Mouse (Mus musculus): ENCODE results near the gene Arcn1. TPM values are rescaled to one million over a fixed set of nuclear protein-coding genes. Genes with fewer than 3 reads are reported as not detected.

The Arcn1 gene
- polyA plus RNA-seq, 1 experiment from 2014 or later, result 223 TPM

GRCm38 (mm10) chr9:44715705-44716362 is 51.8 kb downstream of the Arcn1 start:
- Histone ChIP-seq H3K9me3 (replicated peaks; ENCODE audit: control insufficient read depth, low read length) (no peaks in the 10 kb centered on the region), H3K27me3 (ENCODE audit: control insufficient read depth, insufficient read depth, low read length) (no peaks in the 10 kb centered on the region), H3K4me2 (ENCODE audit: low read depth, low read length) (no peak overlapping the region), H3K9ac (replicated peaks; ENCODE audit: low read length) (no peak overlapping the region), H3K36me3 (replicated peaks; ENCODE audit: control insufficient read depth, insufficient read depth, low read depth, low read length) (peaks cover 5% of the 10 kb centered on the region), H3K27ac (replicated peaks; ENCODE audit: low read depth, low read length) (no peak overlapping the region), H3K4me3 (ENCODE audit: low read depth, low read length) (no peak overlapping the region), H3K4me1 (ENCODE audit: control insufficient read depth, insufficient read depth, low read length) (peaks cover 6% of the 10 kb centered on the region; the same call in 1 of the 2 replicates)
- DNase-seq (ENCODE audit: low spot score) (no peak), ATAC-seq (replicated peaks; ENCODE audit: insufficient number of reproducible peaks, low FRiP score, low TSS enrichment, low read depth) (no peak; the same call in 1 of the 2 replicates)
- WGBS, result 92% methylated on average over 29 of the region's 29 CpGs

- Histone ChIP-seq H3K4me2 (ENCODE audit: low read depth, low read length) (no peak overlapping the region), H3K9me3 (replicated peaks; ENCODE audit: control insufficient read depth, low read length) (no peaks in the 10 kb centered on the region), H3K27me3 (ENCODE audit: control insufficient read depth, insufficient read depth, low read length) (no peaks in the 10 kb centered on the region), H3K9ac (replicated peaks; ENCODE audit: low read length) (no peak overlapping the region), H3K4me1 (ENCODE audit: control insufficient read depth, insufficient read depth, low read length) (peaks cover 2% of the 10 kb centered on the region; the same call in 1 of the 2 replicates), H3K36me3 (replicated peaks; ENCODE audit: control insufficient read depth, insufficient read depth, low read depth, low read length) (peaks cover 5% of the 10 kb centered on the region), H3K4me3 (ENCODE audit: low read depth, low read length) (no peak overlapping the region), H3K27ac (replicated peaks; ENCODE audit: low read depth, low read length) (no peak overlapping the region)
- WGBS, result 88% methylated on average over 17 of the region's 17 CpGs
- ATAC-seq (replicated peaks; ENCODE audit: insufficient number of reproducible peaks, low FRiP score, low TSS enrichment, low read depth) (no peak), DNase-seq (ENCODE audit: low spot score) (no peak)
Observed at GRCm38 (mm10) chr9:44715109-44715508, 52.5 kb downstream of the Arcn1 start.

- H3K36me3 ChIP-seq (replicated peaks; ENCODE audit: control insufficient read depth, insufficient read depth, low read depth, low read length), result peaks cover 5% of the 10 kb centered on the region
- no peak for ATAC-seq (replicated peaks; ENCODE audit: insufficient number of reproducible peaks, low FRiP score, low TSS enrichment, low read depth)
Observed at GRCm38 (mm10) chr9:44713574-44713973, 54.1 kb downstream of the Arcn1 start.

GRCm38 (mm10) chr9:44713080-44713479 is 54.6 kb downstream of the Arcn1 start:
- ATAC-seq (replicated peaks; ENCODE audit: insufficient number of reproducible peaks, low FRiP score, low TSS enrichment, low read depth) (no peak), DNase-seq (ENCODE audit: low spot score) (no peak)
- Histone ChIP-seq H3K9ac (replicated peaks; ENCODE audit: low read length) (no peak overlapping the region), H3K9me3 (replicated peaks; ENCODE audit: control insufficient read depth, low read length) (no peaks in the 10 kb centered on the region), H3K4me3 (ENCODE audit: low read depth, low read length) (no peak overlapping the region), H3K36me3 (replicated peaks; ENCODE audit: control insufficient read depth, insufficient read depth, low read depth, low read length) (peaks cover 5% of the 10 kb centered on the region), H3K4me1 (ENCODE audit: control insufficient read depth, insufficient read depth, low read length) (peaks cover 5% of the 10 kb centered on the region; the same call in 1 of the 2 replicates), H3K4me2 (ENCODE audit: low read depth, low read length) (no peak overlapping the region), H3K27me3 (ENCODE audit: control insufficient read depth, insufficient read depth, low read length) (no peaks in the 10 kb centered on the region), H3K27ac (replicated peaks; ENCODE audit: low read depth, low read length) (no peak overlapping the region)
- WGBS, result 83% methylated on average over 6 of the region's 6 CpGs

More at GRCm38 (mm10) chr9:44713574-44713973, 54.1 kb downstream of the Arcn1 start:
- H3K4me1 ChIP-seq (ENCODE audit: control insufficient read depth, insufficient read depth, low read length), result peaks cover 3% of the 10 kb centered on the region; the same call in 1 of the 2 replicates
- H3K27me3 ChIP-seq (ENCODE audit: control insufficient read depth, insufficient read depth, low read length), result no peaks in the 10 kb centered on the region
- no peak overlapping the region for H3K9ac ChIP-seq (replicated peaks; ENCODE audit: low read length)
- no peak overlapping the region for H3K27ac ChIP-seq (replicated peaks; ENCODE audit: low read depth, low read length)
- 69% methylated on average over 2 of the region's 2 CpGs for WGBS
- H3K4me3 ChIP-seq (ENCODE audit: low read depth, low read length), result no peak overlapping the region
- no peaks in the 10 kb centered on the region for H3K9me3 ChIP-seq (replicated peaks; ENCODE audit: control insufficient read depth, low read length)
- no peak overlapping the region for H3K4me2 ChIP-seq (ENCODE audit: low read depth, low read length)
- DNase-seq (ENCODE audit: low spot score), result no peak

GRCm38 (mm10) chr9:44711602-44712001 is 56.0 kb downstream of the Arcn1 start:
- no peaks in the 10 kb centered on the region for H3K27me3 ChIP-seq (ENCODE audit: control insufficient read depth, insufficient read depth, low read length)
- no peak overlapping the region for H3K4me2 ChIP-seq (ENCODE audit: low read depth, low read length)
- H3K9ac ChIP-seq (replicated peaks; ENCODE audit: low read length), result no peak overlapping the region
- no peaks in the 10 kb centered on the region for H3K9me3 ChIP-seq (replicated peaks; ENCODE audit: control insufficient read depth, low read length)
- peaks cover 2% of the 10 kb centered on the region for H3K36me3 ChIP-seq (replicated peaks; ENCODE audit: control insufficient read depth, insufficient read depth, low read depth, low read length)
- H3K4me3 ChIP-seq (ENCODE audit: low read depth, low read length), result no peak overlapping the region
- H3K27ac ChIP-seq (replicated peaks; ENCODE audit: low read depth, low read length), result no peak overlapping the region
- 68% methylated on average over 17 of the region's 17 CpGs for WGBS
- ATAC-seq (replicated peaks; ENCODE audit: insufficient number of reproducible peaks, low FRiP score, low TSS enrichment, low read depth), result no peak
- no peak for DNase-seq (ENCODE audit: low spot score)
- H3K4me1 ChIP-seq (ENCODE audit: control insufficient read depth, insufficient read depth, low read length), result peaks cover 11% of the 10 kb centered on the region; the same call in 1 of the 2 replicates

- Histone ChIP-seq H3K36me3 (replicated peaks; ENCODE audit: control insufficient read depth, insufficient read depth, low read depth, low read length) (no peaks in the 10 kb centered on the region; the same call in none of the 2 replicates), H3K9ac (replicated peaks; ENCODE audit: low read length) (no peak overlapping the region), H3K27ac (replicated peaks; ENCODE audit: low read depth, low read length) (no peak overlapping the region), H3K4me2 (ENCODE audit: low read depth, low read length) (no peak overlapping the region), H3K27me3 (ENCODE audit: control insufficient read depth, insufficient read depth, low read length) (no peaks in the 10 kb centered on the region), H3K4me1 (ENCODE audit: control insufficient read depth, insufficient read depth, low read length) (peaks cover 11% of the 10 kb centered on the region; the same call in 1 of the 2 replicates), H3K4me3 (ENCODE audit: low read depth, low read length) (no peak overlapping the region), H3K9me3 (replicated peaks; ENCODE audit: control insufficient read depth, low read length) (no peaks in the 10 kb centered on the region)
- DNase-seq (ENCODE audit: low spot score), result no peak
- ATAC-seq (replicated peaks; ENCODE audit: insufficient number of reproducible peaks, low FRiP score, low TSS enrichment, low read depth), result no peak
- WGBS, result 93% methylated on average over 5 of the region's 5 CpGs
Observed at GRCm38 (mm10) chr9:44710213-44710612, 57.4 kb downstream of the Arcn1 start.

- no peak overlapping the region for H3K27ac ChIP-seq (replicated peaks; ENCODE audit: low read depth, low read length)
- 51% methylated on average over 2 of the region's 2 CpGs for WGBS
Observed at GRCm38 (mm10) chr9:44709600-44709999, 58.0 kb downstream of the Arcn1 start.

GRCm38 (mm10) chr9:44708925-44709324 is 58.7 kb downstream of the Arcn1 start:
- Histone ChIP-seq H3K9ac (replicated peaks; ENCODE audit: low read length) (peak overlapping the region; percentile 48), H3K4me2 (ENCODE audit: low read depth, low read length) (peak overlapping the region; percentile 73), H3K27ac (replicated peaks; ENCODE audit: low read depth, low read length) (peak overlapping the region; percentile 43), H3K36me3 (replicated peaks; ENCODE audit: control insufficient read depth, insufficient read depth, low read depth, low read length) (no peaks in the 10 kb centered on the region; the same call in none of the 2 replicates), H3K4me1 (ENCODE audit: control insufficient read depth, insufficient read depth, low read length) (peaks cover 11% of the 10 kb centered on the region; the same call in 1 of the 2 replicates), H3K4me3 (ENCODE audit: low read depth, low read length) (peak overlapping the region; percentile 29), H3K27me3 (ENCODE audit: control insufficient read depth, insufficient read depth, low read length) (no peaks in the 10 kb centered on the region), H3K9me3 (replicated peaks; ENCODE audit: control insufficient read depth, low read length) (no peaks in the 10 kb centered on the region)
- peak; percentile 10; the same call in 1 of the 2 replicates for ATAC-seq (replicated peaks; ENCODE audit: insufficient number of reproducible peaks, low FRiP score, low TSS enrichment, low read depth)
- peak; percentile 39 for DNase-seq (ENCODE audit: low spot score)
- 22% methylated on average over 6 of the region's 6 CpGs for WGBS

More at GRCm38 (mm10) chr9:44709600-44709999, 58.0 kb downstream of the Arcn1 start:
- Histone ChIP-seq H3K36me3 (replicated peaks; ENCODE audit: control insufficient read depth, insufficient read depth, low read depth, low read length) (no peaks in the 10 kb centered on the region; the same call in none of the 2 replicates), H3K27me3 (ENCODE audit: control insufficient read depth, insufficient read depth, low read length) (no peaks in the 10 kb centered on the region), H3K9ac (replicated peaks; ENCODE audit: low read length) (no peak overlapping the region), H3K9me3 (replicated peaks; ENCODE audit: control insufficient read depth, low read length) (no peaks in the 10 kb centered on the region), H3K4me2 (ENCODE audit: low read depth, low read length) (no peak overlapping the region), H3K4me3 (ENCODE audit: low read depth, low read length) (no peak overlapping the region), H3K4me1 (ENCODE audit: control insufficient read depth, insufficient read depth, low read length) (peaks cover 11% of the 10 kb centered on the region; the same call in 1 of the 2 replicates)
- peak; percentile 60 for DNase-seq (ENCODE audit: low spot score)
- ATAC-seq (replicated peaks; ENCODE audit: insufficient number of reproducible peaks, low FRiP score, low TSS enrichment, low read depth), result no peak

Data from embryonic facial prominence, embryonic 11.5 days (tissue).